Mouse (Mus musculus) natural killer cell, adult 2 months (primary cell): ENCODE results near the gene Fanca.

ENCODE experiments used
- DNase-seq, 2 experiments: peaks; one replicate each; pipeline ENCODE4 v3.0.0; 2022; ENCODE audit warnings: low spot score in 2 of 2

Gene Fanca

DNA sequence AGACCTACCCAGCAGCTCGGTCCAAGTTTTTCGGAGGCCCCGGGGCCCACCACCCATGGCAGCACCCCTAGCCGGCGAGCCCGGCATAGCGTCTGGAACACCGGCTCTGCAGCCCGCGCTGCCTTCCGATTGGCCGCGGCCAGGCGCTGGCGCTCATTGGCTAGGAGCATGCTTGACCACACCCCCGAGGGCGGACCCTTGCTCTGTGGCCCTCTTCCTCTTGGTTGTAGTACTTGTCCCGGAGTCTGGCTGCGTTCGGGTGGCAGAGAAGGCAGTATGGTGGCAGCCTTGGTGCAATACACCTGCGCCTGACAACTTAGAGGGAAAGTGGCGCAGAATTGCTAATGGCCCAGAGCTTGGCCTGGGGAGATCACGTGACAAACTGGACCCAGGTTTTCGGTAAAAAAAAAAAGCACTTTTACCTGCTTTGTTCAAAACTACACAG is at the start of gene Fanca:
Fanca (minus strand) TSS at position 110 of the 445 bp plus-strand sequence.
- peak; percentile 86 to 91 for DNase-seq

DNA sequence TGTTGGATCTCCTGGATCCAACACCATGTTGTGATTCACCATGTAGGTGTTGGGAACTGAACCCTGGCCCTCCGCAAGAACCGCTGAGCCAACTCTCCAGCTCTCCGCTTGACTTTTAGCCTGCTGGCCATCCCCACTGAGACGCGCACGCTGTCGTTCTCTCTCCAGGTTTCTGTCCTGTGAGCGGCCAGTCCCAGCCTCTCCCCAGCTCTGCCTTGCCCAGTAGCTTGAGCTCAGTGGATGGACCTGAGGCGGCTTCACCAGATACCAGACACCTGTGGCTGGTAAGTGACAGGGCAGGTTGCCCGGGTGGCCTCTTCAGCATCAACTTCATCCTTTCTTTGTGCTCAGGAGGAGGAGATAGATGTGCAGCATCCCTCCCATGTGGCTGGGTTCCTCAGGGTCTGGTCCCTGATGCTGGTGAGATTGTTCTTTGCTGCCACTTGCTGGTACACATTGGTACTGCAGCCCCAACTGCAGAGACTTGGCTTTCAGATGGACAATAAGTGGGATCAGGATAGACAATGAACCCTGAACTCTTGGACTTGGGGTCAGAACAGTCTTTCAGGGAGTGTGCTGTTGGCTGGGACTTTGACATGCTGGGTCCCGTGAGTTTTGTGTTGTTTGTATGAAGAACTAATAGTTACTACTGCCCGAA is 42.8 kb upstream of the Fanca start:
- peak; percentile 58 to 72 for DNase-seq

DNA sequence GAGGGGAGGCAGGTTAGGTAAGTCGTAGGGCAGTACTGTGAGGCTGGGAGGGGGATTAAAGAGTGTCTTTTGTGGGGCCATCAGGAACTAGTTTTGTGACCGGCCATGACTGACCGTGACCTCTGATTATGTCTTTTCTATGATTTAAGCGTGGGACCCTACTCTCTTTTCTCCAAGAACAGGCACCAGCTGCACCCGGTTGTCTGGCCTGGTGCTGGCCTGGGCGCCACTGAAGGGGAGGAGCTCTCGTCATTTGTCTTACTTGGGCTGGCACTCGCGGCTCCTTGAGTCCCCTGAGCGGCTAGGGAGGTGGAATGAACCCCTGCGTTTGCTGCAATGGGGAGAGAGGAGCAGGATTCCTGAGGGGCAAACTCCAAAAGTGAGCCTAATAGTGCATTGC is 34.8 kb upstream of the Fanca start:
- DNase-seq = no peak

DNA sequence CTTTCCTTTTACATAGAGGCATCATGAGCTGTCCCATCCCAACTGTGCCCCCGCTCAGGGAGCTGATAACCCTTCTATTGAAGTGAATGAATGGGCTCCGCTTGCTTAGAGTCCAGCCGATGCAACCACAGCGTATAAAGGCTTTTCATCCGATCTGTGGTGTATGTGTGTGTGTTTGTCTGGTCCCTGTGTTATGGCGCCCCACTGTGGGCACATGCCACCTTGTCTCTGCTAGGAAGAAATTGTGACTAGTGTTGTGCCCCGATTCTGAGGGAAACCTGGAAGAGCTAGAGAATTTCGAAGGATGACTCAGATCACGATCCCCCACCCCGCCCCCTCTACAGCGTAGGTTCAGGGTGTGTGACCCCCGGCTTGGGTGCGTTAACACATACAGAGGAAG is 34.4 kb upstream of the Fanca start:
- DNase-seq = no peak

DNA sequence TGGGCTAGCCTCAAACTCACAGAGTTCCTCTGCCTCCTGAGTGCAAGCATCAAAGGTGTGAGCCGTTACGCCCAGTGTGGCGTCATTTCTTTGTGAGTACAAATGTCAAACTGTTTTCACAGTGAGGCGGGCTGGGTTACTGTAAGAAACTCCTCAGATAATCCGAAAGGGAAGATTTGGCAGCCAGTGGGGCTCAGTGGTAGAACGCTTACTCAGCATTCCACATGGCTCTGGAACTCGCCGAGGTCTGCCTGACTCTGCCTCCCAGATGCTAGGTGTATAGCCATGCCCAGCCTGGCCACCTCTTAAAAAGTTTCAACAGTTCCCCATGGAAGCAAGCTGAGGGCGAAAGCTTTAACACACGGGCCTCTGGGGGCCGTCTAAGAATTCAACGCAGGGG is 33.7 kb upstream of the Fanca start:
- DNase-seq = no peak

DNA sequence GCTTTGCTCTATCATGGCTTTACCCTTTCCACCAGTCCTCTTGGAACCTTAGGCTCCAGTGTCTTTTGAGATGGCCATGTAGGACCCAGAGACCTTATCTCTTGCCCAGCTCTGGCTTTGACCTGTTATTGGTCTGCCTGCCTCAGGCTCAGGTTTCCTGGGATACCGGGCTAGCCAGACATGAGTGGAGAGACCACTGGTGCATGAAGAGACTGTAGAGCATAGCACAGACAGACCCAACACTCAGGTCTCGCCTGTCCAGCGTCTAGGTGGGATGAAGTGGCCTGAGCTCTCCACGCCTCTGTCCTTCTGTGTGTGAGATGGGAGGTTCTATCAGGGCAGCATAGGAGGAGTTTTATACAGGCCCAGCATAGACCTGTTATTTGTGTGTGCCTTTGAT is 30.7 kb upstream of the Fanca start:
- DNase-seq = no peak

DNA sequence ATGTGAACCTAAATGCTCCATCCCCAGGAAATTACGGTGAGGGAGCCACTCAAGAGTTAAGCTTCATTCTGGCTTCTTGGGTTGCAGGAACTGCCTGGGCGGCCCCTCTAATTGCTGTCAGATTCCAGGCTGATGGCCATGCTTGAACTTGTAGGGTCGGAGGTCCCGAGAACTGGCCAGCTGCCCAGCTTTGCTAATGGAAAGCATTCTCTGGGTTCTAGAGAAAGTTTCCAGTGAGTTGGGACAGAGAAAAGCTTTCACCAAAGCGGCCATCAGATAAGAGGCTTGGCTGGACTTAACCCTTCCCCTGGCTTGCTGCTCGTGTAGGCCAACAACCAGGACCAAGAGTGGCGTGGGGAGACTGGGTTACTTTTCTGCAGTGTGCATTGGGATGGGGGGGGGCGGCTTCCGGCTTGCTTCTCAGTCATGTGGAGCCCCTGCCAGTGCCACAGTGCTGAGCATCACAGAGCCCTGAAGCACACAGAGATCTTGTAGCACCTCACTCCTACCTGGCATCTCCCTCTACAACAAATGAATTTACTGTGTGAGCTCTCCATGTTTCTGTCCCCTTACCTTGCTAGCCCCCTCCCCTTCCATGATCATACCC is 30.0 kb upstream of the Fanca start:
- no peak for DNase-seq

DNA sequence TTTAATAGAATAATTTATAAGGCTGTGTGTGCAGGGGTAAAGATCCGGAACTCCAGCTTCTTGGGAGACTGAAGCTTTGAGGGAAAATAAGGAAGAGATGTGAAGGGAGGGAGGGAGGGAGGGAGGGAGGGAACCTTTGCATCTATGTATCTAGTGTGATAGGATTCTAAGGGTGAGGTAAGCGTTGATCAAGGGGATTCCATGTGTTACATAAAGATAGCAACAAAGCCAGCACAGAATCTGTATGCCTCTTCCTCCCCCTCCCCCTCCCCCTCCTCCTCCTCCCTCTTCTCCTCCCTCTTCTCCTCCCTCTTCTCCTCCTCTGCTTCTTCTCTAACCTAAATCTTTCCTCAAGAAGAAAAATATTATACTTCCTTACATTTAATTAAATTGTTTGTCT is 28.9 kb upstream of the Fanca start:
- no peak for DNase-seq

DNA sequence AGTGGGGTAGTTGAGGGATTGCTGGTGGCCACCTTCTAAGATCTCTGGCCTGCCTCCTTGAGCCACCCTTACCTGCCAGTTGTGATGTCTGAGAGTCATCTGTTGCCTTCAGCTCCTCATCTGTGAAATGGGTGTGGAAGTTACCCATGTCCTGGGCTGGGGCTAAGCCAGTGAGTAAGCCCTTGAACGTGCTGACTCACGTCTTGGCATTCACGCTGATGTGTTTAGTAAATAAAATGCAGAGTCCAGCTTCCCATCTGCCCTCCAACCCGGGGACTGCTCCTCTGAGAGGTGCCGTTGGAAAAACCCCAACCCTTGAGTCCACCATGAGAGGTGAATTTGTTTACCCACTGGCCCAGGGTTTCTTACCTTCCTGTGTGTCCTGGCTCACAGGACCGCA is 27.5 kb upstream of the Fanca start:
- DNase-seq = no peak

DNA sequence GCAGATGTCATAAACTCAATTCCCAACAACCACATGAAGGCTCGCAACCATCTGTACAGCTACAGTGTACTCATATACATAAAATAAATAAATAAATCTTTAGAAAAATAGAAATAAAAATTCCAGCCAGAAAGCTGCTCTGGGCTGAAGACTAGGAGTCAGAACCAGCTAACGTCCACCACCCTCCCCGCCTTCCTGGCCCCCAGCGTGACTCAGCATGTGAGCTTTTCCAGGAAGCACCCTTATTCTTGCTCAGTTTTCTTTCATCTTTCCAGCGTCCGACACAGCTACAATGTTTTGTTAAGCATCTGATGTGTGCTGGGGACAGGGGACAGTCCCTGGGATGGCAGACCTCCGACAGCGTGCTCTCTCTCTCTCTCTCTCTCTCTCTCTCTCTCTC is 26.8 kb upstream of the Fanca start:
- DNase-seq = no peak

DNA sequence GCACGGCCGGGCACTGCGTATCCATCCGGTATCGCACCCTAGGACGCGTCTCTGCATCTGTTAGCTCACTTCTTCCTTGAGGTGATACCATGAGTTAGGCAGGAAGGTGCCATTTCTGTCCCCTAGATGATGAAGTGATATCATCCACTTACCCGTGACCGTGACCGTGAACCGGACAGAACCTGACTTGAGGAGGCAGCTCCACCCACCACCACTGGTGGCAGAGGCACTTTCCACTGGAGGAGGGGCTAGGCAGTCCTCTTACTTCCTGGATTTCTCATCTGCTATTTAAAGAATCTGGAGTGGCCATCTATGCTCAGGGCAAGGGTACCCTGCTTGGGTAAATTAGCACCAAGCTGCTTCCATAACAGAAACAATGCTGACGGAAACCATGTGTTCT is 25.0 kb upstream of the Fanca start:
- DNase-seq = peak; percentile 10 to 31

DNA sequence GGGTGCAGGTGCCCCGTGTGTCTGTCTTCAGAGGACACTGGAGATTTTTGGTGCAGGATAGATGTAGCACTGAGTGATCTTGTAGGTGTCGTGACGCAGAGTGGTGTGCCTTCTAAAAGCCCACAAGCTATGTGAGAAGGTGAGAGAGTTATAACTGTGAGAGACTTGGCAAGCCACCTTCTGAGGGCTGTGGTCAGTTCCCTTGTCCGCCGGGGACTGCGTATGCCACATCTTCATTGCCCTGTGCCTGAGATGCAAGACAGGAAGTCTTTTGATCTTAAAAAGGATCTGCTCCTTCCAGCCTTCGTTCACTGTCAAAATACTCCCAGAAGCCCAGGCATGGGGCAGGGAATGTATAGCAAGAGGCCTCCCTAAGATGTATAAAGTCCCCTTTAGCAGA is 24.5 kb upstream of the Fanca start:
- DNase-seq = peak; percentile 31 to 58

DNA sequence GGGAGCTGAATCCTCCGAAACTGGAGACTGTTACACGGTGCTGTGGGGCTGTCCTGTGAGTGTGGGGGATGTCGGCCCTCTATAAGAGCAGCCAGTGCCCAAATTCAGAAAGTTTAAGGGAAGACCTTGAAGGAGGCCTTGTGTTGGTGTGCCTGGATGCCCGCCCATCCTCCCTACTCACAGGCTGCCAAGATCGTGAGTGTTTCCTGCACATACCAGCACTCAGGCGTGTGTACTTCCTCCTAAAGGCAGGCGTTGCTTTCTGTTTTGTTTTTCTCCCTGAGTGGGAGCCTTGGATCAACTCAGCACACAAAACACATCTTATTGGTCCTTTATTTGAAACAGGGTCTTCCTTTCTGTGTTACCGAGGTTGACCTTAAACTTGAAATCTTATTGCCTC is 23.9 kb upstream of the Fanca start:
- no peak for DNase-seq

DNA sequence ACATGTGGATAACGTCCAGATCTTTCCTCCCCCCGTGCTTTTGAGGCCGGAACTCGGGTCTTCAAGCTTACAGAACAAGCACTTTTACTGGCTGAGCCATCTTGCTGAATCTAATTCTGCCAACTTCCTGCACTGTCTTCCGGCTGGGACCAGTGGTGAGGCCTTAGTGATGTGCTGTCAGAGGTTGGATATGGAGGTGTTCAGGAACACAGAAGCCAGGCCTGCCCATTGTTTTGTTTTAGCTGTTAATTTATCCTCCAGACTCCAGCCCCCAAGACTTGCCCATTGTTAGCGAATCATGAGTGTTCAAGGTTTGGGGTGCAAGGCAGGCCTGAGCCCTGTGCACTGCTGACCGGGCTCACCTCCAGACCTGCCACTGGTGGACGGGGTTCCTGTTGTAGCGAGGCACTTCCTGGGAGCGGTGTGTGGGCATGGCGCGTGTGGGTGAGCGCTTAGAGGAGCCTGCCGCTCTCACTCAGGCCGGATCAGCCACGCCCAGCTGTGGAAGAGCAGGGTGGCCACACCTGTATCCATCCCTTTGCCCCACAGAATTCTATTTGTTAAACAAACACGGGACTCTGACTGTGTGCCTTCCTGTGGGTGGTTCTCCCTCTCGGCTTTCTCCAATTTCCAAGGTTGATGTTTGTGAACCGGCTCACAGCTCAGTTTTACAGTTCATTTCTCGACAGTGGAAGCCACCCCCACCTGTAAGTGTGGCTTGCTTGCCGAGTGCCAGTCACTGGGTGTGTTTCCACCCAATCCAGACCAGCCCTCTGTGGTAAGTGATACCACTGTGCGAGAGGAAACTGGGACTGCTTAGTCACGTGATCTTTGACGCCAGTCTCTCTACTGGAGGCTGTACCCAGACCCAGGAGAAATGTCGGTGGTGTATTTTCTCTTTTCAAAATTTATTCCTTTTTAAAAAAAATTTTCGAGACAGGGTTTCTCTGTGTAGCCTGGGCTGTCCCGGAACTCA is 23.0 kb upstream of the Fanca start:
- DNase-seq = no peak

DNA sequence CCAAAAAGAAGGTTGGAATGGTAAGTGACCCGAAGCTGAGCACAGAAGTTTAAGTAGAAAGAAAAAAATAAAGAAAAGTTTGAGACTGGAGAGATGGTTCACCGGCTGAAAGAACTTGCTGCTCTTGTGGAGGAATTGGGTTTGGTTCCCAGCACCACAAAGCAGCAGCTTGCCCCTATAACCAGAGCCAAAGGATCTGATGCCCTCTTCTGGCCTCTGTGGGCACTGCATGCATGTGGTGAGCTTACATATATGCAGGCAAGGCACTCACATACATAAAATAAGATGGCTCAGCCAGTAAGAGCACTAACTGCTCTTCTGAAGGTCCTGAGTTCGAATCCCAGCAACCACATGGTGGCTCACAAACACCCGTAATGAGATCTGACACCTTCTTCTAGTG is 21.7 kb upstream of the Fanca start:
- DNase-seq = peak in 1 of 2 experiments; percentile 18

DNA sequence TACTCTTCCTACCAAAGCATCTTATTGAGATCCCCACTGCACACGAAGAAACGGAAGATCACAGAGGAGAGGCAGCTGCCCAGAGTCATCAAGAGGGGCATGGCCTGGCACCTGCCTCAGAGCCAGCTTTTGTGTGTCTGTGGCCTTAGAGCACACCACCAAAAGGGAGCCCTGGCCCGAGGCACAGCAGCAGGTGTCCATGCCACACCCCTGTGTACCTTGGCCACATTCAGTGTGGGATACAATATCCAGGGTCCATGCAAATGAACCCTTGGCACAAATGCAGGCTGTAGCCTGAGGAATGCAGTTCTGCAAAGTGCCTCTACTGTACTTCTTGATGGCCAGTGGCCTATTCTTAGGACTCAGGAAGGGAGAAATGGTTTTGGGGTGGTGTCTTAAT is 19.1 kb upstream of the Fanca start:
- DNase-seq = no peak

DNA sequence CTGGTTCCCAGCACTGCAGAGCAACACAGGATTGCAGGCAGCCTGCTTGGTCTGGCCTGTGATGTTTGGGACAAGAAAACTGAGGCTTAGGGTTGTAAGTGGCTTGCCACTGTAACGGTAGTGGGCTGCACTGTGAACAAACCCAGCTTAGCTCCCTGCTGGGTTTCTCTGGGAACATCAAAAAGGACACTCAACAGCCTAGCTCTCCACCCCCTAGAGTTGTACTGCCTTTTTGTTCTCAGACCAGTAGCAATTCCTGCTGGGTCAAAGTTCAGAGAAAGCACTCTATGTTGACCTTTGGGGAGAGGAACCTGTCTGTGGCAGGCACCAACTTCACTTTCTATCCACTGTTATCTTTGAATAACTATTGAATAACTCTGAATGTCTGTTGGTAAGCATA is 16.1 kb upstream of the Fanca start:
- no peak for DNase-seq

DNA sequence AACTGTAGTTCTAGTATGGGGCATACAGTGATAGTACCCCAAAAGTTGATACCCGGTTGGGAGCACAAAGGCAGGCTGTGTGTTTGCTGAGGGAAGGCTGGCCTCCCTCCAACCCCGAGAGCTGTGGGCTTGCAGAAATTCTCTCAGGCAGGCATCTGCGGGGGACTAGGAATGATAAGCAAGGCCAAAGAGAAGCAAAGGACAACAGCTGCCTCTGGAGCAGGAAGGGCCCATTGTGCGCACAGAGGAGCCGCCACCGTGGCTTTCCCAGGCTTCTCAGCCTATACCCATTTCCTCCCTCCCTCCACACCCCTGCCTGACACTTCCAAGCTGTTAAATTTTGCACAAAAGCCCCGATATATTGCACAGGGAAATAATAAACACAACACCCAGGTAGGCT is 15.5 kb upstream of the Fanca start:
- no peak for DNase-seq

DNA sequence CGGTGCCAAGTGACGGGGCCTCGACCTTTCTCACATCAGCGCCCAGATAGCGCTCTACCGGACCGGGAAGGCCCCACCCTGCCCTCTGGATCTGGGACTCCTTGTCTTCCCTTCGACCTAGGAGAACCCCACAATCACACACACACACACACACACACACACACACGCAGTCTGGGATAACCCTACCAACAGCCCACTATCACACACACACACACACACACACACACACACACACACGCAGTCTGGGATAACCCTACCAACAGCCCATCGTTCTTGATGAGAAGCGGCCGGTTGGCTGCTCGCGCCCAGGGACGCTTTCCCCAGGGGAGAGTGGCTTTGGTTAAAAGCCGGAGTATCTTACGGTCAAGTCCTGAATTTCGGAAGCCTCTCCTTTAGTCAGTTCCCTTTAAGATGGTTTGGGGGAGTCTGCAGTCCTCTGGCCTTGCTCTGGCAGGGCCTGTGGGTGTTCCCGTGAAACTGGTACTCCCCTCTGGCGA is 14.8 kb upstream of the Fanca start:
- no peak for DNase-seq

DNA sequence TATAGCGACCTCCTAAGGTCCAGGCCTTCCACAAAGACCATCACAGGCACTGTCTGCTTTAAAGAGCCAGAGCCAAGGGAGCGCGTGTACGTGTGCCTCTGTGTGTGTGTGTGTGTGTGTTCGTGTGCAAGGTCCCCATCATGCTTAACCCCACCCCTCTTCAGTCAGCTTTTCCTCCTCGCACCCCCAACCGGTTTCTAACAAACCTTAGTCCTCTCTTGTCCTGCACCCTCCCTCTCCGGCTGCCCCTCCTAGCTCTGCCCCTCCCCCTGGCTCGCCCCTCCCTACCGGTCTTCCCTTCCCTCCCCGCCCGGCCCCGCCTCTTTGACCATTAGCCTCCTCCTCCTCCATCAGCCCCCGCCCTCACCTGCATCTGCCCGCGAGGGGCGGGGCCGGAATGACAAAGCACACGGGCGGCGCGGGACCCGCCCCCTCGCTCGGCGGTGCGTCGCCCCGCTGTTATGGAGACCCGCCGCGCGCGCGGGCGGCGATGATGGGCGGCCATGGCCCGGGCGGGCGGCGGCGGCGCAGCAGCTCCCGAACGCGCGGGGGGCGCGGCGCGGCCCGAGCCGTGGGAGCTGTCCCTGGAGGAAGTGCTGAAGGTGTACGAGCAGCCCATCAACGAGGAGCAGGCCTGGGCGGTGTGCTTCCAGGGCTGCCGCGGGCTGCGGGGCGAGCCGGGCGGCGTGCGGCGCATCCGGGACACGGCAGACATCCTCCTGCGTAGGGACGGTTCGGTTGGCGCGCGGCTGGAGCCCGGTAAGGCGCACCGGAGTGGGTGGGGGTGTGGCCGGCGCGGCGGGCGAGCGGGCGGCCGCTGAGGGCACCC is 14.1 kb upstream of the Fanca start, which contains the start of gene Spire2:
Spire2 (plus strand) TSS at position 452 of the 829 bp plus-strand sequence.
- peak; percentile 31 to 67 for DNase-seq

DNA sequence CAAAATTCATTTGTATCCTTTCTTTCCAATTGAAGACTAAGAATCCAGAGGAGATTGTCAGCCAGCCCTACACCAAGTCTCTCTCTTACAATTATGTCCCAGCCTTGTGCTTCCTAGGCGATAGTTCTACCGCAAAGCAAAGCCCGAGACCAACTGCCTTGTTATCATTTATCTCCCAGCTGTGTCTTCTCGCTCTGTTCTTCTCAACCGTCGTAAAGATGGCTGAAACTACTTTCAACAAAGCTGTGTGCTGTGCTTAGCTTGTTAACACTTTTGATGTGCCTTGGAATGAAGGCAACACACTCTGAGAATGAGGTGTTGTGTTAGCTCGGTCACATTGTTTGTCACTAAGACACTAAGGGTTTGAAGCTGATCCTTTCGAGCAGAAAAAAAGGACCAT is 13.4 kb upstream of the Fanca start:
- no peak for DNase-seq
